Mouse (Mus musculus): ENCODE data around the gene Avl9. TPM values are rescaled to one million over a fixed set of nuclear protein-coding genes. Genes with fewer than 3 reads are reported as not detected.

The Avl9 gene
- polyA plus RNA-seq, 1 experiment from 2014 or later: 11.6 TPM

DNA sequence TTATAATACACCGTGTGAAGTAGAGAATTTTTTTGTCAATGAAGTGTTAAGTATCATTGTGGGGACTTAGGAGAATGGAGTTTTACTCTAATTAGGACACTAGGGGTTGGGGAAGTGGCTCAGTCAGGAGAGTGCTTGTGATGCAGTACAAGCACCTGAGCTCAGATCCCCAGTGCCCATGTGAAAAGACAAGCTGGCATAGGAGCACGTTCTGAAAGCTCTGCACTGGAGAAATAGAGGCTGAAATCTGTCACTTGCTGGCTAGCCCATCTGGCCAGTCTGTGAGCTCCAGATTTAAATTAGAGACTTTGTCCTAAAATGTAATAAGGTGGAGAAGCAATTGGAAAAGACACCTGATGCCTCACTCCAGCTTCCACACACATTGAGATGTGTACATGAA, 17.8 kb downstream of the Avl9 start:
- H3K36me3 ChIP-seq (ENCODE audit: insufficient read depth, low read length): peaks cover 39% of the 10 kb centered on the region
- H3K4me1 ChIP-seq (ENCODE audit: insufficient read depth, low read length): no peaks in the 10 kb centered on the region
- 80% methylated on average over 2 of the region's 2 CpGs for WGBS
- H3K27me3 ChIP-seq (ENCODE audit: insufficient read depth, low read length): no peaks in the 10 kb centered on the region
- no peaks in the 10 kb centered on the region for H3K9me3 ChIP-seq (ENCODE audit: low read length)
- H3K4me3 ChIP-seq (ENCODE audit: low read length): no peak overlapping the region
- no peak for ATAC-seq (ENCODE audit: low FRiP score, low TSS enrichment)
- H3K27ac ChIP-seq (ENCODE audit: low read length): no peak overlapping the region
- H3K9ac ChIP-seq (replicated peaks; ENCODE audit: low read length): no peak overlapping the region
- no peak overlapping the region for H3K4me2 ChIP-seq (replicated peaks; ENCODE audit: low read depth, low read length)

DNA sequence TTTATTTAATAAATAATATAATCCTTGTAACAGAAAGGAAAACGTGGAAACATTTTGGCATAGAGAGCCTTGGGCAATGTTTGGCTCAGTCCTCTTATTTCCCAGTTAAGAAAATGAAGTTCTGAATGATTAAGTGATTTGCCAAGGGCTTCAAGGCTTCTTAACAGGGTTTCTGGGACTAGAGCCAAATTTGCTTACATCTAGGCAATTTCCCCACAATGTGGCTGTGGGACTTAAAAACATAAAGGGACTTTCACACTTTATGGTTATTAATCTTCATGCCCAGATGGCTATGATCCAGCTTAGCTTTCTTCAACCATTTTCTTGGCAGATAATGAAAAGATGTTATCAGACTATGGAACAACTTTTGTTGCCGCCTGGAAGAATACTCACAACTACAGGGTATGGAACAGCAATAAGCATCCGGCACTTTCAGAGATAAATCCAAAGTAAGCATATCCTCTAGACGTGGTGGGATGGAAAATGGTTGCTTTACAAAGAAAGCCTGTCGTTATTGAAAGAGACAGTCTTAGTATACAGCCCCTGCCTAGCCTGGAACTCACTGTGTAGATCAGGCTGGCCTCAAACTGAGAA, 31.3 kb downstream of the Avl9 start:
- peaks cover 21% of the 10 kb centered on the region for H3K36me3 ChIP-seq (ENCODE audit: insufficient read depth, low read length)
- no peak overlapping the region for H3K27ac ChIP-seq (ENCODE audit: low read length)
- no peak overlapping the region for H3K4me3 ChIP-seq (ENCODE audit: low read length)
- H3K4me1 ChIP-seq (ENCODE audit: insufficient read depth, low read length): no peaks in the 10 kb centered on the region
- H3K9ac ChIP-seq (replicated peaks; ENCODE audit: low read length): no peak overlapping the region
- H3K4me2 ChIP-seq (replicated peaks; ENCODE audit: low read depth, low read length): no peak overlapping the region
- H3K27me3 ChIP-seq (ENCODE audit: insufficient read depth, low read length): no peaks in the 10 kb centered on the region
- no peaks in the 10 kb centered on the region for H3K9me3 ChIP-seq (ENCODE audit: low read length)
- WGBS: 67% methylated on average over 5 of the region's 5 CpGs
- peak; percentile 59; the same call in 1 of the 2 replicates for ATAC-seq (ENCODE audit: low FRiP score, low TSS enrichment)

DNA sequence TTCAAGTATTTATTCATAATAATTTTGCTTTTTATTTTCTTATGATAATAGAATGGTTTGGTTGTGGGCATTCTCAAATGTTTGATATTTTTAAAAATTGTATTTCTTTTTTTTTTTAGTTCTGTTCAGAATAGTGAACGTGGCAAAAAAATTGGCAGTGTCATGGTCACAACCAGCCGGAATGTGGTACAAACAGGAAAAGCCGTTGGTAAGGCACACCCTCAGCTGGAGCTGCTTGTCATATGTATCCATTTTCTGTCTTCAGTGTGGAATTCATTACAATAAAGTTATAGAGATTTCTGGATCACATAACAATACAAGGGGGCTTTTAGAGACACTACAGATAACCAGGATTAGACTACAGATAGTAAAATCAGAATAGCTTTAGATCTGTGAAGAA, 39.0 kb downstream of the Avl9 start:
- WGBS: 93% methylated on average over 3 of the region's 3 CpGs
- Histone ChIP-seq H3K4me2 (replicated peaks; ENCODE audit: low read depth, low read length) (no peak overlapping the region), H3K4me3 (ENCODE audit: low read length) (no peak overlapping the region), H3K9ac (replicated peaks; ENCODE audit: low read length) (no peak overlapping the region), H3K36me3 (ENCODE audit: insufficient read depth, low read length) (peaks cover 26% of the 10 kb centered on the region), H3K9me3 (ENCODE audit: low read length) (no peaks in the 10 kb centered on the region), H3K4me1 (ENCODE audit: insufficient read depth, low read length) (no peaks in the 10 kb centered on the region), H3K27me3 (ENCODE audit: insufficient read depth, low read length) (no peaks in the 10 kb centered on the region), H3K27ac (ENCODE audit: low read length) (no peak overlapping the region)
- ATAC-seq (ENCODE audit: low FRiP score, low TSS enrichment): no peak

DNA sequence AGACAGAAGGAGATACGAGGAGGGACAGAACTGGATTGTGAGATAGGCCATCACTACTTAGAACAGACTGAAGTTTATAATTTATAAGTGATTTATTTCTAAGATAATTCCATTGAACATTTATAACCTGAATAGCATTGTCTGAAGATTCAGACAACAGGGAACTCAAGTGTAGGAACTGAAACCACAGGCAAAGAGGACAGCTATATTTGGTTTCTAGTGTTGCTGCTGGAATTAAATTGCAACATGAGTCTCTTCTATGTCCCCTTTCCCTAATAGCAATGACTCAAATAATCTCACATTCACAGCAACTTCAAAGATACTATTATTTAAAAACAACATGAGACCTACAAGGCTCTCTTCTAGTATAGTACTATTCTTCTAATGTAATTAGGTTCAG, 41.4 kb downstream of the Avl9 start:
- no peak for ATAC-seq (ENCODE audit: low FRiP score, low TSS enrichment)
- H3K27me3 ChIP-seq (ENCODE audit: insufficient read depth, low read length): no peaks in the 10 kb centered on the region
- no peak overlapping the region for H3K27ac ChIP-seq (ENCODE audit: low read length)
- no peaks in the 10 kb centered on the region for H3K9me3 ChIP-seq (ENCODE audit: low read length)
- no peak overlapping the region for H3K4me3 ChIP-seq (ENCODE audit: low read length)
- WGBS: 85% methylated on average over 1 of the region's 1 CpGs
- no peak overlapping the region for H3K9ac ChIP-seq (replicated peaks; ENCODE audit: low read length)
- 0 out of 2 replicates have a peak, but pooled peaks cover 2% of the 10 kb centered on the region for H3K4me1 ChIP-seq (ENCODE audit: insufficient read depth, low read length)
- H3K36me3 ChIP-seq (ENCODE audit: insufficient read depth, low read length): peaks cover 26% of the 10 kb centered on the region
- H3K4me2 ChIP-seq (replicated peaks; ENCODE audit: low read depth, low read length): no peak overlapping the region

DNA sequence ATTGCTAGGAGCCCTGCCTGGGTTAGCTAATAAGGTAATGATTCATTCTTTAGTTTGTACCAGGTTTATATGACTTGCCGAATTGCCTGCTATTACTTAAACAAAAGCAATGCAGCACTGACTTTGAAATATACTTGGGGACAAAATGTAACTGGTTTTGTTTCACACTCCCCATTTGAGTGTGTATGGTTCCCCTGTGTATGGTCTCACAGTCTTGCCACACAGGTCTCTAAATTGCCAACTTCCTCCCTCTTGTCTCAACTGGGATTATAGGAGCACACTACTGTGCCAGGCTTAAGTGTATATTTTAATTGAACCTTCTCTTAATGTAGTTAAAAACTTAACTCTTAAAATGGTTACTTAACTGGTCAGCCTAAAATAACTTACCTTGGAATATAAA, 44.6 kb downstream of the Avl9 start:
- 82% methylated on average over 1 of the region's 1 CpGs for WGBS
- H3K9ac ChIP-seq (replicated peaks; ENCODE audit: low read length): no peak overlapping the region
- H3K36me3 ChIP-seq (ENCODE audit: insufficient read depth, low read length): peaks cover 38% of the 10 kb centered on the region
- H3K27ac ChIP-seq (ENCODE audit: low read length): no peak overlapping the region
- no peak overlapping the region for H3K4me2 ChIP-seq (replicated peaks; ENCODE audit: low read depth, low read length)
- no peaks in the 10 kb centered on the region for H3K9me3 ChIP-seq (ENCODE audit: low read length)
- H3K27me3 ChIP-seq (ENCODE audit: insufficient read depth, low read length): no peaks in the 10 kb centered on the region
- ATAC-seq (ENCODE audit: low FRiP score, low TSS enrichment): no peak
- no peak overlapping the region for H3K4me3 ChIP-seq (ENCODE audit: low read length)
- 0 out of 2 replicates have a peak, but pooled peaks cover 2% of the 10 kb centered on the region for H3K4me1 ChIP-seq (ENCODE audit: insufficient read depth, low read length)

DNA sequence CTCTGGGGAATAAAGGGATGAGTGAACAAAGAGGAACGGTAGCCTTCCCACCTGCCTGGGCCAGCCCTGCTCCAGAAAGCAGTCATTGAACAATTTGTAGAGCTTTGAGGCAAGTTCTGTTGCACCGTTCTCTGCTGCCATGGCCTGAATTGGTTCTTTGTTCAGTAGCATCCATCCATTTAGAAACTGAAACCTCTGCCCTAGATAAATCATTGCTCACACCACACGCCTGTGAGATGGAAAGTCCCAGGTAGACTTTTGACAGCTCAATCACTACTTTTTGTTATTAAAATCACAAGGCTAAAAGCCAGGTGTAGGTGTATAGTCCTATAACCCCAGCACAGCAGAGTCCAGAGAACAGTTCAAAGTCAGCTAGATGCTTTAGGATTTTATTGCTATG, 50.6 kb downstream of the Avl9 start:
- Histone ChIP-seq H3K27me3 (ENCODE audit: insufficient read depth, low read length) (no peaks in the 10 kb centered on the region), H3K4me2 (replicated peaks; ENCODE audit: low read depth, low read length) (no peak overlapping the region), H3K4me1 (ENCODE audit: insufficient read depth, low read length) (0 out of 2 replicates have a peak, but pooled peaks cover 2% of the 10 kb centered on the region), H3K27ac (ENCODE audit: low read length) (no peak overlapping the region), H3K9me3 (ENCODE audit: low read length) (no peaks in the 10 kb centered on the region), H3K4me3 (ENCODE audit: low read length) (no peak overlapping the region), H3K36me3 (ENCODE audit: insufficient read depth, low read length) (peaks cover 16% of the 10 kb centered on the region; the same call in 1 of the 2 replicates), H3K9ac (replicated peaks; ENCODE audit: low read length) (no peak overlapping the region)
- ATAC-seq (ENCODE audit: low FRiP score, low TSS enrichment): no peak
- 58% methylated on average over 3 of the region's 3 CpGs for WGBS

DNA sequence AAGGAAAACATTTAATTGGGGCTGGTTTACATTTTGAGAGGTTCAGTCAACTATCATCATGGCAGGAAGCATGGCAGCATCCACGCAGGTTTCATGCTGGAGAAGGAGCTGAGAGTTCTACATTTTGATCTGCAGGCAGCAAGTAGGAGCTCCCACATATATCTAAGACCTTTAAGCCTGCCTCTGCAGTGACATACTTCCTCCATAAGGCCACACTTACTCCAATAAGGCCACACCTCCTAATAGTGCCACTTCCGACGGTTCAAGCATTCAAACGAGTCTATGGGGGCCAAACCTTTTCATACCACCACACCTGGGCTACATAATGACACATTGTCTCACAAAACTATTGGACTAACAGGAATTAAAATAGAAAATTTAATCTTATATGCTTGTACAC, 51.0 kb downstream of the Avl9 start:
- Histone ChIP-seq H3K27ac (ENCODE audit: low read length) (no peak overlapping the region), H3K4me1 (ENCODE audit: insufficient read depth, low read length) (0 out of 2 replicates have a peak, but pooled peaks cover 2% of the 10 kb centered on the region), H3K9ac (replicated peaks; ENCODE audit: low read length) (no peak overlapping the region), H3K27me3 (ENCODE audit: insufficient read depth, low read length) (no peaks in the 10 kb centered on the region), H3K4me2 (replicated peaks; ENCODE audit: low read depth, low read length) (no peak overlapping the region), H3K4me3 (ENCODE audit: low read length) (no peak overlapping the region), H3K9me3 (ENCODE audit: low read length) (no peaks in the 10 kb centered on the region), H3K36me3 (ENCODE audit: insufficient read depth, low read length) (peaks cover 16% of the 10 kb centered on the region; the same call in 1 of the 2 replicates)
- WGBS: 87% methylated on average over 4 of the region's 4 CpGs
- ATAC-seq (ENCODE audit: low FRiP score, low TSS enrichment): no peak

DNA sequence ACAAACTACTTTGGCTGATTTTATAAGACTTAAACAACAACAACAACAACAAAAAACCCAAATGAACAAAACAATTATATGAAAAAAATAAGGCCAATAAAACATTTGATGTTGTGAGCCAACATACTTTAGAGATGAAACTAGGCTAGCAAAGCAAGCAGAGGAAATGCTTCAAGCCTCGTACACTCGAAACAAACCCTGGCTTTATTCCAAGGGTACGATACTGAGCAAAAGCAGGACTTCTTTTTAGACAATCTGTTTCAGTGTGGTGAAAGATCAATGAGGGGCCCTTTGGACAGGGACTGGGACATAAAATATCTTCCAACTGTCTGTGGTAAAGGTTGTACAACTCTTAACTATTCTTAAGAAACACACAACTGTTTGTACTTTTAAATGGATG, 61.1 kb downstream of the Avl9 start:
- peaks cover 41% of the 10 kb centered on the region for H3K36me3 ChIP-seq (ENCODE audit: insufficient read depth, low read length)
- H3K27ac ChIP-seq (ENCODE audit: low read length): no peak overlapping the region
- no peak overlapping the region for H3K4me2 ChIP-seq (replicated peaks; ENCODE audit: low read depth, low read length)
- no peaks in the 10 kb centered on the region for H3K4me1 ChIP-seq (ENCODE audit: insufficient read depth, low read length)
- no peaks in the 10 kb centered on the region for H3K9me3 ChIP-seq (ENCODE audit: low read length)
- no peak overlapping the region for H3K4me3 ChIP-seq (ENCODE audit: low read length)
- 65% methylated on average over 3 of the region's 3 CpGs for WGBS
- H3K9ac ChIP-seq (replicated peaks; ENCODE audit: low read length): no peak overlapping the region
- no peak for ATAC-seq (ENCODE audit: low FRiP score, low TSS enrichment)
- no peaks in the 10 kb centered on the region for H3K27me3 ChIP-seq (ENCODE audit: insufficient read depth, low read length)

DNA sequence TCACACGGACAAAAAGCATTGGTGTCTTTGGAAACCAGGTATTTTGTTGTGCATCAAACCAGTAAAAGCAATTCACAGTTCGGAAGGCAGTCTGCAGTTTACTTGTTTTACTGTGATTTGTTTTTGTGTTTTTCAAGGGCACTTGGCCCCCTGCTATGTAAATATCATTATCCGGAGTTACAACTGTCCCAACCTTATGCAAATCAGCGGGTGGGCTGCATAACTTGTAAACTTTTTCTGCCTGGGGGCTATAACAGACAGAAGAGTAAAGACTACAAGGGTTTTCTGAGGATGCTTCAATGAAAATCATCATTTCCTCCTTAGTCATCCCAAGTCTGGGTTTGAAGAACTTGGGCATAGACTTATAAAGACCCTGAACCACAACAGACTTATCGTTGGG, 64.9 kb downstream of the Avl9 start:
- Histone ChIP-seq H3K9ac (replicated peaks; ENCODE audit: low read length) (no peak overlapping the region), H3K4me3 (ENCODE audit: low read length) (no peak overlapping the region), H3K4me2 (replicated peaks; ENCODE audit: low read depth, low read length) (no peak overlapping the region), H3K27ac (ENCODE audit: low read length) (no peak overlapping the region), H3K4me1 (ENCODE audit: insufficient read depth, low read length) (peaks cover 10% of the 10 kb centered on the region; the same call in 1 of the 2 replicates), H3K27me3 (ENCODE audit: insufficient read depth, low read length) (no peaks in the 10 kb centered on the region), H3K36me3 (ENCODE audit: insufficient read depth, low read length) (peaks cover 51% of the 10 kb centered on the region), H3K9me3 (ENCODE audit: low read length) (no peaks in the 10 kb centered on the region)
- 95% methylated on average over 5 of the region's 5 CpGs for WGBS
- no peak for ATAC-seq (ENCODE audit: low FRiP score, low TSS enrichment)

DNA sequence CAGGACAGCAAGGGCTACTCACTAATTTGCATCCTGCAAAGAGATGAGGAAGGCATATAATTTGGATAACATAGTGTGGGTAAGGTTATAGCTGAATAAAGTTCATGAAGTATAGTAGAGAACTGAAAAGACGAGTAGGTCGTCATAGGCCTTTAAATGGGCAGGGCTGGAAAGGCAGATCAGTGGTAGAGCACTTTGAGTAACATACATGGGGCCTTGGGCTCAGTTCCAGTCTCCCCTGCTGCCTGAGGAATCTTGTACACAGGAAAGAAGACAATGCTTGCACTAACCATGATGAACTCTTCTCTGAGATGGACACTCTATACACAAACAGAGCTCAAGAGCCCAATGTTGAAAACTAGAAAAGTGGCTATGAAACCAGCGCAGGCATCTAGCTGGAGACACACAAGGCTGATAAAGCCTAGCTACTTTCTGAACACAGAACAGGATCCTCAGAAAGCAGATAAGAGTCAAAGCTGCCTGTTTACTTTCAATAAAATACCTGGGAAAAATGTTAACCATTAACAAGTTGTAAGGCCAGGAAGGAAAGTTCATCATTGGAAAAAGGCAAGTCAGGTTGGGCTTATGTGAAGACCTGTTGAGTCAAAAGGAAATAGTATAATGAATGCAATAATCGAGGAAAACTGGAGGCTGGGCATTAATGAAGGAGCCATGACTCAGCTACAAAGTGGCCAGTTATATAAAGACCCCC, 69.0 kb downstream of the Avl9 start:
- Histone ChIP-seq H3K4me1 (ENCODE audit: insufficient read depth, low read length) (peaks cover 13% of the 10 kb centered on the region; the same call in 1 of the 2 replicates), H3K9me3 (ENCODE audit: low read length) (no peaks in the 10 kb centered on the region), H3K27me3 (ENCODE audit: insufficient read depth, low read length) (no peaks in the 10 kb centered on the region), H3K4me2 (replicated peaks; ENCODE audit: low read depth, low read length) (no peak overlapping the region), H3K27ac (ENCODE audit: low read length) (0 out of 2 replicates have a peak overlapping the region, but pooled peaks have one; percentile 46), H3K4me3 (ENCODE audit: low read length) (no peak overlapping the region), H3K36me3 (ENCODE audit: insufficient read depth, low read length) (peaks cover 48% of the 10 kb centered on the region), H3K9ac (replicated peaks; ENCODE audit: low read length) (no peak overlapping the region)
- ATAC-seq (ENCODE audit: low FRiP score, low TSS enrichment): no peak
- 82% methylated on average over 4 of the region's 4 CpGs for WGBS

Data from kidney, embryonic 16.5 days (tissue).